Mouse (Mus musculus): Measurements from ENCODE around the gene Parl.

DNA sequence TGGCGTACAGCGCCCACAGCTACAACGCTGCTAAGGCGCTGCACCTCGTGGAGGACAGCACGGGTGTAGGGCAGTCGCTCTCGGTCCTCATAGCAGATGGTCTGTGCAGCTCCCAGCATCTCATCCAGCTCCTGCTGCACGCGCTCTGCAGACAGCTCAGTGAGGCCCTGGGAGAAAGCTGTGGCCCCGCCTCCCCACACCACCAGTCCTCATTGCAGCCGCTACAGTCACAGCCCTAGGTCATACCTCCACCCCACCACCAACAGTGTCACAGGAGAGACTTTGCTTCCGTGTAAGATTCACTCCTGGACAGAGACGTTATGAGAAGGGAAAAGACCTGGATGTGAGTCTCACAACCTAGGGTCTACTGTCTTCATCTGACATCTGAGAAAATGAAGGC lies 10.1 kb upstream of the Parl start:
- TF ChIP-seq EP300 (IDR thresholded peaks at IDR 0.05; ENCODE audit: low read depth) (no peak), CTCF (IDR thresholded peaks at IDR 0.05; ENCODE audit: low read depth) (no peak)

Measured in liver, postnatal 0 days (tissue).